Mouse (Mus musculus) CH12.LX (cell line): ENCODE measurements around the gene Pgm5. TPM values are rescaled to one million over a fixed set of nuclear protein-coding genes. Genes with fewer than 3 reads are reported as not detected.

ENCODE experiments used
- DNase-seq: peaks from one replicate; pipeline ENCODE4 v3.0.0-alpha.2; 2013; ENCODE audit errors: extremely low read depth
- H3K27ac ChIP-seq: 2 replicates; pipeline ENCODE4 v1.5.1; 2012; ENCODE audit warnings: low read depth, mild to moderate bottlenecking, control low read depth, moderate library complexity; ENCODE audit not compliant: insufficient read depth
- H3K27me3 ChIP-seq: replicated peaks from 2 replicates; pipeline ENCODE3; 2012; ENCODE audit warnings: inconsistent platforms
- H3K36me3 ChIP-seq, 2 experiments: replicated peaks in 1 of 2; 2 replicates each; pipeline versions ENCODE3 to v1.6.1; 2012; ENCODE audit warnings: inconsistent platforms in 1 of 2, low read length in 1 of 2, mild to moderate bottlenecking in 1 of 2, mixed read lengths in 1 of 2, moderate library complexity in 1 of 2; ENCODE audit not compliant: control insufficient read depth in 1 of 2, insufficient read depth in 1 of 2
- H3K4me1 ChIP-seq, 2 experiments: 2 replicates each; pipeline ENCODE4 v1.6.1; 2012; ENCODE audit warnings: inconsistent platforms in 1 of 2, moderate library complexity in 1 of 2; ENCODE audit not compliant: insufficient read depth in 2 of 2, control insufficient read depth in 1 of 2
- H3K4me2 ChIP-seq: 2 replicates; pipeline ENCODE4 v1.6.1; 2012; ENCODE audit warnings: low read depth, mild to moderate bottlenecking, control low read depth; ENCODE audit not compliant: poor library complexity, insufficient read depth, severe bottlenecking
- H3K4me3 ChIP-seq, 3 experiments: fragments of 150-350 bp in 1 of 3; sonication (generic) in 1 of 3; replicated peaks in 1 of 3; 2 replicates each; pipeline versions ENCODE3 to v1.5.1; 2011 to 2012; ENCODE audit warnings: low read depth in 2 of 3, low read length in 2 of 3, mild to moderate bottlenecking in 2 of 3, moderate library complexity in 2 of 3, control low read depth in 1 of 3, improper control_type of control experiment in 1 of 3, inconsistent platforms in 1 of 3, mixed read lengths in 1 of 3; ENCODE audit not compliant: poor library complexity in 1 of 3
- H3K79me2 ChIP-seq: replicated peaks from 2 replicates; pipeline ENCODE4 v1.6.1; 2012; ENCODE audit warnings: mild to moderate bottlenecking, moderate library complexity; ENCODE audit not compliant: control insufficient read depth, poor library complexity, insufficient read depth, severe bottlenecking; ENCODE audit errors: extremely low read depth
- H3K9ac ChIP-seq: 2 replicates; pipeline ENCODE4 v1.6.1; 2012; ENCODE audit warnings: low read depth, mild to moderate bottlenecking, control low read depth, moderate library complexity; ENCODE audit not compliant: insufficient read depth
- H3K9me3 ChIP-seq: replicated peaks from 2 replicates; pipeline ENCODE3; 2012; ENCODE audit warnings: low read length, inconsistent platforms, mixed read lengths
- E2F4 ChIP-seq: IDR thresholded peaks from 2 replicates; pipeline ENCODE4 v1.6.1; 2011; ENCODE audit warnings: low read depth, low read length, improper control_type of control experiment; ENCODE audit not compliant: insufficient replicate concordance
- ELF1 ChIP-seq: IDR thresholded peaks from 2 replicates; pipeline ENCODE4 v1.6.1; 2014; ENCODE audit warnings: low read depth, mild to moderate bottlenecking, inconsistent platforms, low read length, improper control_type of control experiment
- EP300 ChIP-seq: IDR thresholded peaks from 2 replicates; pipeline ENCODE4 v1.6.1; 2011; ENCODE audit warnings: low read length, improper control_type of control experiment
- GABPA ChIP-seq: IDR thresholded peaks from 2 replicates; pipeline ENCODE4 v1.6.1; 2012; ENCODE audit warnings: low read depth, low read length, improper control_type of control experiment, inconsistent platforms; ENCODE audit not compliant: insufficient replicate concordance
- IRF4 ChIP-seq: IDR thresholded peaks from 2 replicates; pipeline ENCODE4 v1.6.1; 2014; ENCODE audit warnings: low read depth, mild to moderate bottlenecking, inconsistent platforms, low read length, improper control_type of control experiment
- MAX ChIP-seq: IDR thresholded peaks from 2 replicates; pipeline ENCODE4 v1.6.1; 2011; ENCODE audit warnings: low read length, improper control_type of control experiment
- MAZ ChIP-seq: IDR thresholded peaks from 2 replicates; pipeline ENCODE4 v1.6.1; 2012; ENCODE audit warnings: low read depth, mild to moderate bottlenecking, inconsistent platforms, low read length, improper control_type of control experiment, moderate library complexity
- MEF2A ChIP-seq: IDR thresholded peaks from 2 replicates; pipeline ENCODE4 v1.6.1; 2014; ENCODE audit warnings: low read depth, mild to moderate bottlenecking, inconsistent platforms, low read length, improper control_type of control experiment, borderline replicate concordance
- MYC ChIP-seq: IDR thresholded peaks from 2 replicates; pipeline ENCODE4 v1.6.1; 2011; ENCODE audit warnings: low read depth, mild to moderate bottlenecking, improper control_type of control experiment, low read length
- NELFE ChIP-seq: IDR thresholded peaks from 2 replicates; pipeline ENCODE4 v1.6.1; 2011; ENCODE audit warnings: low read depth, low read length, improper control_type of control experiment
- NRF1 ChIP-seq: IDR thresholded peaks from 2 replicates; pipeline ENCODE4 v1.6.1; 2014; ENCODE audit warnings: low read depth, mild to moderate bottlenecking, inconsistent platforms, low read length, improper control_type of control experiment, moderate library complexity
- PAX5 ChIP-seq: IDR thresholded peaks from 2 replicates; pipeline ENCODE4 v1.6.1; 2012; ENCODE audit warnings: low read length, inconsistent platforms, mixed read lengths
- POLR2AphosphoS2 ChIP-seq: IDR thresholded peaks from 2 replicates; pipeline ENCODE4 v1.6.1; 2011; ENCODE audit warnings: low read depth, low read length, improper control_type of control experiment
- RCOR1 ChIP-seq: conservative IDR thresholded peaks from 2 replicates; pipeline ENCODE4 v1.6.1; 2012; ENCODE audit warnings: low read depth, mild to moderate bottlenecking, inconsistent platforms, low read length, improper control_type of control experiment
- SIN3A ChIP-seq: IDR thresholded peaks from 2 replicates; pipeline ENCODE4 v1.6.1; 2012; ENCODE audit warnings: low read length, improper control_type of control experiment, inconsistent platforms
- SMC3 ChIP-seq: IDR thresholded peaks from 2 replicates; pipeline ENCODE4 v1.6.1; 2011; ENCODE audit warnings: low read depth, low read length, improper control_type of control experiment
- TBP ChIP-seq: conservative IDR thresholded peaks from 2 replicates; pipeline ENCODE4 v1.6.1; 2011; ENCODE audit warnings: low read depth, low read length, improper control_type of control experiment
- TCF12 ChIP-seq: IDR thresholded peaks from 2 replicates; pipeline ENCODE4 v1.6.1; 2014; ENCODE audit warnings: low read depth, mild to moderate bottlenecking, inconsistent platforms, low read length, improper control_type of control experiment
- USF2 ChIP-seq: conservative IDR thresholded peaks from 2 replicates; pipeline ENCODE4 v1.6.1; 2011; ENCODE audit warnings: low read depth, low read length, improper control_type of control experiment
- ZC3H11A ChIP-seq: IDR thresholded peaks from 2 replicates; pipeline ENCODE4 v1.6.1; 2012; ENCODE audit warnings: low read depth, mild to moderate bottlenecking, inconsistent platforms, low read length, improper control_type of control experiment
- ZKSCAN1 ChIP-seq: IDR thresholded peaks from 2 replicates; pipeline ENCODE4 v1.6.1; 2012; ENCODE audit warnings: low read depth, inconsistent platforms, low read length, improper control_type of control experiment, borderline replicate concordance
- ZMIZ1 ChIP-seq: IDR thresholded peaks from 2 replicates; pipeline ENCODE4 v1.6.1; 2012; ENCODE audit warnings: low read depth, mild to moderate bottlenecking, inconsistent platforms, low read length, improper control_type of control experiment
- dilution Hi-C: fragments of 300-500 bp; cut with MboI; formaldehyde crosslinking; loops from 2 replicates; pipeline ENCODE4 v1.14.3; 2020; ENCODE audit warnings: low sequenced_read_pairs; ENCODE audit not compliant: extremely low pct_unique_long_range_greater_than_20kb, extremely low pct_ligation_motif_present
- in situ Hi-C: fragments of 300-500 bp; cut with MboI; formaldehyde crosslinking; loops from 3 replicates; pipeline ENCODE4 v1.14.3; 2019; ENCODE audit warnings: low sequenced_read_pairs, low pct_ligation_motif_present, low pct_unique_long_range_greater_than_20kb, mixed read lengths
- polyA plus RNA-seq: library from polyadenylated mRNA; unstranded; fragments of >175 nt; gene quantifications from 2 replicates; pipeline ENCODE4 v1.2.1, GENCODE M21; 2012; ENCODE audit warnings: low read depth; ENCODE audit not compliant: insufficient read length
- total RNA-seq, 2 experiments: library from RNA; depleted of rRNA; stranded (reverse); fragments of 300-350 nt in 1 of 2; fragments of >200 nt in 1 of 2; gene quantifications; 2 replicates each; pipeline ENCODE4 v1.2.3; 2012 to 2014

The Pgm5 gene
- total and polyA plus RNA-seq, 3 experiments: not detected

GRCm38 (mm10) chr19:24677242-24677984 lies 184.2 kb downstream of the Pgm5 start:
- Histone ChIP-seq H3K9ac (no peak overlapping the region), H3K36me3 (no peaks in the 10 kb centered on the region), H3K4me2 (no peak overlapping the region), H3K27me3 (no peaks in the 10 kb centered on the region), H3K9me3 (no peaks in the 10 kb centered on the region), H3K27ac (no peak overlapping the region), H3K79me2 (no peaks in the 10 kb centered on the region), H3K4me3 (no peak overlapping the region), H3K4me1 (peaks cover 0 to 13% of the 10 kb centered on the region in 2 experiments; a peak in 2 of 4 replicates)
- dilution Hi-C loops (no loop called here), in situ Hi-C loops (no loop called here)
- TF ChIP-seq POLR2AphosphoS2 (no peak), SIN3A (no peak), MYC (no peak), SMC3 (no peak), GABPA (no peak), MAX (no peak), NELFE (no peak), E2F4 (no peak), RCOR1 (no peak), IRF4 (no peak), NRF1 (no peak), EP300 (no peak), ELF1 (no peak), TCF12 (no peak), MEF2A (no peak), PAX5 (no peak), ZKSCAN1 (no peak), MAZ (no peak)
- no peak for DNase-seq

- H3K9ac ChIP-seq: no peak overlapping the region
- H3K79me2 ChIP-seq: no peaks in the 10 kb centered on the region
- no peaks in the 10 kb centered on the region for H3K36me3 ChIP-seq
- no peaks in the 10 kb centered on the region for H3K9me3 ChIP-seq
- DNase-seq: no peak
- in situ Hi-C loops: no loop called here
- peaks cover 0 to 21% of the 10 kb centered on the region in 2 experiments; a peak in 2 of 4 replicates for H3K4me1 ChIP-seq
- H3K27me3 ChIP-seq: no peaks in the 10 kb centered on the region
- dilution Hi-C loops: no loop called here
- H3K4me3 ChIP-seq: no peak overlapping the region
- no peak for TF ChIP-seq ZC3H11A
- no peak for TF ChIP-seq MYC
- no peak for TF ChIP-seq GABPA
- no peak for TF ChIP-seq ZMIZ1
- no peak for TF ChIP-seq E2F4
- no peak for TF ChIP-seq TBP
- no peak for TF ChIP-seq USF2
- H3K27ac ChIP-seq: no peak overlapping the region
- no peak overlapping the region for H3K4me2 ChIP-seq
These were observed 185.2 kb downstream of the Pgm5 start for GRCm38 (mm10) chr19:24676429-24676828.
